Comparison of ENCODE assay signal across 11 mouse cellular contexts in genomic region chr7:36708823-36709222, GRCm38 (mm10). TPM values are rescaled to one million over a fixed set of nuclear protein-coding genes. Genes with fewer than 3 reads are reported as not detected.
A peak's percentile ranks its signal among the peaks of the same experiment; 100 is the strongest.
DNase-seq lines count a peak whose midpoint lies in the region; ATAC-seq and TF ChIP-seq lines count a peak whose summit lies in the region.
"Had no signal": no experiment of that assay in that cellular context is flagged by ENCODE, and none has a peak within 500 bp of the region (broad histone marks: within the 10 kb centered on the region; RNA-seq: fewer than 3 reads in every experiment).

No protein-coding gene starts in this region.

- H3K27ac ChIP-seq in kidney, postnatal 0 days, result no peak overlapping the region
- H3K27ac ChIP-seq in hindbrain, embryonic 10.5 days, result peak overlapping the region; percentile 80
- peak overlapping the region; percentile 72 for H3K27ac ChIP-seq in hindbrain, embryonic 15.5 days (replicated peaks)

- no peak overlapping the region for H3K4me3 ChIP-seq in kidney, postnatal 0 days (replicated peaks; ENCODE audit: low read depth, low read length)
- no peak overlapping the region for H3K4me3 ChIP-seq in hindbrain, embryonic 10.5 days
- no peak overlapping the region for H3K4me3 ChIP-seq in hindbrain, embryonic 15.5 days
- H3K4me3 ChIP-seq in myocyte, result no peak overlapping the region
- H3K4me3 ChIP-seq: midbrain, embryonic 13.5 days had no signal

- no peaks in the 10 kb centered on the region for H3K36me3 ChIP-seq in kidney, postnatal 0 days (ENCODE audit: insufficient read depth, low read length)
- H3K36me3 ChIP-seq in hindbrain, embryonic 10.5 days, result no peaks in the 10 kb centered on the region
- no peaks in the 10 kb centered on the region for H3K36me3 ChIP-seq in hindbrain, embryonic 15.5 days
- no peaks in the 10 kb centered on the region for H3K36me3 ChIP-seq in myocyte (ENCODE audit: control insufficient read depth, insufficient read depth)
- H3K36me3 ChIP-seq: midbrain, embryonic 13.5 days had no signal

- TF ChIP-seq CTCF in kidney, postnatal 0 days (IDR thresholded peaks at IDR 0.05; ENCODE audit: low read depth), result no peak

- DNase-seq in kidney, postnatal 0 days (ENCODE audit: low spot score), result peak; percentile 8
- no peak for DNase-seq in kidney, adult 18-20 months
- no peak for DNase-seq in hindbrain, embryonic 10.5 days (ENCODE audit: low spot score)
- DNase-seq in layer of hippocampus, adult 18-20 months (ENCODE audit: low spot score in 2 of 2), result no peak
- DNase-seq in cerebellum, postnatal 25 days, result no peak
- DNase-seq: cerebellum, adult 9-10 months had no signal

- H3K4me2 ChIP-seq in kidney, postnatal 0 days (ENCODE audit: low read length), result no peak overlapping the region
- peak overlapping the region; percentile 53 for H3K4me2 ChIP-seq in hindbrain, embryonic 15.5 days
- peak overlapping the region; percentile 44 for H3K4me2 ChIP-seq in myocyte (ENCODE audit: low read depth)

- H3K9ac ChIP-seq in kidney, postnatal 0 days (ENCODE audit: low read depth, low read length), result no peak overlapping the region
- H3K9ac ChIP-seq in hindbrain, embryonic 15.5 days, result no peak overlapping the region

- no peaks in the 10 kb centered on the region for H3K27me3 ChIP-seq in kidney, postnatal 0 days (ENCODE audit: insufficient read depth, low read length)
- H3K27me3 ChIP-seq in hindbrain, embryonic 10.5 days (ENCODE audit: insufficient read depth, poor library complexity, severe bottlenecking), result no peaks in the 10 kb centered on the region
- H3K27me3 ChIP-seq in hindbrain, embryonic 15.5 days, result no peaks in the 10 kb centered on the region
- no peaks in the 10 kb centered on the region for H3K27me3 ChIP-seq in myocyte (ENCODE audit: control insufficient read depth, insufficient read depth, insufficient read length)
- H3K27me3 ChIP-seq: midbrain, embryonic 13.5 days had no signal

- H3K79me2 ChIP-seq in myocyte (ENCODE audit: control insufficient read depth, insufficient read depth), result peaks cover 85% of the 10 kb centered on the region

- H3K9me3 ChIP-seq in kidney, postnatal 0 days (replicated peaks; ENCODE audit: low read length), result no peaks in the 10 kb centered on the region
- H3K9me3 ChIP-seq in hindbrain, embryonic 10.5 days, result no peaks in the 10 kb centered on the region
- no peaks in the 10 kb centered on the region for H3K9me3 ChIP-seq in hindbrain, embryonic 15.5 days
- H3K9me3 ChIP-seq: midbrain, embryonic 13.5 days had no signal

- no peak overlapping the region for H3ac ChIP-seq in myocyte (ENCODE audit: control insufficient read depth, insufficient read length)

- no peak for TF ChIP-seq POLR2A in myocyte (IDR thresholded peaks at IDR 0.05; ENCODE audit: insufficient read length, low read depth)

- peaks cover 19% of the 10 kb centered on the region; the same call in 1 of the 2 replicates for H3K4me1 ChIP-seq in kidney, postnatal 0 days (replicated peaks; ENCODE audit: insufficient read depth, low read length)
- H3K4me1 ChIP-seq in hindbrain, embryonic 10.5 days (replicated peaks), result peaks cover 74% of the 10 kb centered on the region
- H3K4me1 ChIP-seq in hindbrain, embryonic 15.5 days (replicated peaks), result peaks cover 63% of the 10 kb centered on the region

- ATAC-seq in kidney, postnatal 0 days (replicated peaks; ENCODE audit: low FRiP score, low read depth), result no peak
- ATAC-seq in hindbrain, embryonic 15.5 days (ENCODE audit: low FRiP score, low read depth), result no peak
- ATAC-seq in erythroblast, adult 5-6 weeks (replicated peaks; ENCODE audit: low FRiP score, poor library complexity, severe bottlenecking), result no peak

- 55% methylated on average over 3 of the region's 3 CpGs for WGBS in kidney, postnatal 0 days
- WGBS in hindbrain, embryonic 10.5 days, result 63% methylated on average over 3 of the region's 3 CpGs
- 42% methylated on average over 3 of the region's 3 CpGs for WGBS in hindbrain, embryonic 15.5 days

TF ChIP-seq in myocyte, 11 proteins besides CTCF, POLR2A, EP300 and RAD21:
- TF ChIP-seq SRF (IDR thresholded peaks at IDR 0.05; ENCODE audit: control insufficient read depth, insufficient read length, low read depth) (no peak), USF1 (IDR thresholded peaks at IDR 0.05; ENCODE audit: low read depth) (no peak), CEBPB (IDR thresholded peaks at IDR 0.05; ENCODE audit: insufficient read depth, poor library complexity, severe bottlenecking) (no peak), MYOG (IDR thresholded peaks at IDR 0.05; ENCODE audit: control insufficient read depth in 1 of 3, insufficient read depth in 1 of 3, insufficient read length in 2 of 3, low read depth in 2 of 3) (no peak), TCF3 (IDR thresholded peaks at IDR 0.05; ENCODE audit: insufficient read length, low read depth) (no peak), TCF12 (IDR thresholded peaks at IDR 0.05; ENCODE audit: insufficient read depth, poor library complexity, severe bottlenecking) (no peak), POLR2AphosphoS2 (IDR thresholded peaks at IDR 0.05; ENCODE audit: insufficient read length, low read depth) (no peak), MAX (IDR thresholded peaks at IDR 0.05; ENCODE audit: low read depth) (no peak), REST (IDR thresholded peaks at IDR 0.05; ENCODE audit: insufficient read depth, insufficient read length) (no peak), E2F4 (IDR thresholded peaks at IDR 0.05; ENCODE audit: insufficient read depth) (no peak), MYOD1 (IDR thresholded peaks at IDR 0.05; ENCODE audit: control insufficient read depth in 1 of 3, insufficient read length in 2 of 3, low read depth in 2 of 3) (no peak)

RNA-seq across cellular contexts. Expression of gene Tshz3, which starts 10.9 kb away (rescaled TPM):
- polyA plus RNA-seq in kidney, postnatal 0 days (2015; fragmentation: Nextera tagmentation; extraction: Ambion mirVana), result 4.5 and 5.3 TPM in 2 replicates
- 5.4 and 9.1 TPM in 2 replicates for polyA plus RNA-seq in hindbrain, embryonic 10.5 days (2016; fragmentation: Nextera tagmentation; extraction: Ambion mirVana)
- polyA plus RNA-seq in hindbrain, embryonic 15.5 days (2015; fragmentation: Nextera tagmentation; extraction: Ambion mirVana), result 27.4 and 35.8 TPM in 2 replicates
- 6.5 TPM for polyA plus RNA-seq in myocyte (2012; fragmentation: generic; extraction: Trizol)
- total RNA-seq in layer of hippocampus, adult 18-20 months (2021), result 10 to 100 TPM; 13.0 to 16.5 TPM
- total RNA-seq in erythroblast, adult 5-6 weeks (2015; ENCODE audit: low replicate concordance), result not detected in 2 replicates
- not detected in 2 replicates for total RNA-seq in erythroblast, adult 5-6 weeks (2017; ENCODE audit: low replicate concordance)
- total RNA-seq: MEL had no signal
